Mouse (Mus musculus) frontal cortex, postnatal 14 days (tissue): Measurements from ENCODE around the gene Gm19935.

Experiments
- DNase-seq, 2 experiments: peaks; one replicate each; pipeline ENCODE4 v3.0.0; 2022; ENCODE audit warnings: low spot score in 2 of 2

The Gm19935 gene

DNA sequence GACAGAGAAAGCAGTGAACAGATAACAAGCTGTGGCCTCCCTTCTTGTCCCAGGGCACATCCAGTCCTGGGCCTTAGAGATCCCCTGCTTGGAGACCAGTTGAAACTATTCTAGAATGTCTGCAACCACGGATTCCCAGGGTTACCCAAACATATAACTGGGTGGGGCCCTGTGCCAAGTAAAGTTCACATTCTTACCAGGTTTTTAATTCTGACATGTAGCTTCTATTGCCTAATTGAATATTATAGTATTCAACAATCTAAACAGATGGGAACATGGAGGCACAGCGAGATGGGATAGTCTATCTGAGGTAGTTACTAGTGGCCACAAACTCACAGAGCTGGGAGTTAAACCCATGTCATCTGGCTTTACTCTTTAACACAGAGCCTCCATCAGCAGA is at the start of gene Gm19935:
Gene Gm19935, minus strand, starts transcription at position 101 of the 400 bp plus-strand sequence.
- no peak for DNase-seq

DNA sequence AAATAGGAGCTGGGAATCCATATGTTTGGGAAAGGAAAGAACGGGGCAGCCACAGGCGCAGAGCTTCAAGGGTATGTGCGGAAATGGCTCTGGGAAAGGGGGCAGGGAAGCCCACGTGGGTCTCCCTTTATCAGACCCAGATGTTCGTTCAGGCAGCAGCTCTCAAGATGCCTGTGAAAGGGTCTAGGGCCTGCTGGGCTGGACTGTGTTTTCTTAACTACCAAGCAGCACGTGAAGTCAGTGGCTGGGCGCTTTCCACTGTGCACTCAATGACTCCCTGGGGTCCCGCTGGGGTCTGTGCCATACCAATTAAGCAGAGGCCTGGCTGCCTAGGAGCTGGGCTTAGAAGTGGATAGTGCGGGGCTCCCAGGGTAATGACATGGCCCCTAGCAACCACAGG is 44.8 kb upstream of the Gm19935 start:
- DNase-seq: peak in 1 of 2 experiments; percentile 44

DNA sequence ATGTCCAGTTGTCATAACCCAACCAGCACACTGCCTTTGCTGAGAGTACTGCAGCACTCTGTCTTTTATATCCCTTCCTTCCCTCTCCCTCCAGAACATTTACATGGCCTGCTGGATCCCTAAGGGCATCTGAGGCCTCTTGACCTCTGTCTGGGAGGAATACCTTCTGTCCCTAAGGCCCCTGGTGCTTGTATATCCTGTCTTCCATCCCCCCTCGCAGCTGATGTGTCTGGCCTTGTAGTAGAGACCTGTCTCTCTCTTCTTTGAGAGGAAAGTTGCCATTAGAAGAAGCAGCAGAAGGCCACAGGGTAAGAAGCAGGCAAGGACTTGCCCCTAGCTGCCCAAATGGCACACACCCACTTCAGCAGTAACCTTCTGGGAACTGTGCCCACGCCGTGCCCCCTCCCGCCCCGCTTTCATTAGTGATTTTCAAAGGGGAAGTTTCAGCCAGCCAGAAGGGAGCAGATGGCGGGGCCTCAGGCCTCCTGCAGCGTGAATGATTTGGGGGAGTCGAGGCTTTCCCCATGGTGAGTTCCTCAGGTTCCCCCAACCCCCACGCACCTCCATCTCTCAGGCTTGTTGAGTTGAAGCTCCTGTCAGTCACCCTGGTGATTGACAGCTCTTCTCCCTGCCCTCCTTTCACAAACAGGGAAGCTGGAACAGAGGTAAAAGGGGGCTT is 44.2 kb upstream of the Gm19935 start:
- peak; percentile 57 to 67 for DNase-seq

DNA sequence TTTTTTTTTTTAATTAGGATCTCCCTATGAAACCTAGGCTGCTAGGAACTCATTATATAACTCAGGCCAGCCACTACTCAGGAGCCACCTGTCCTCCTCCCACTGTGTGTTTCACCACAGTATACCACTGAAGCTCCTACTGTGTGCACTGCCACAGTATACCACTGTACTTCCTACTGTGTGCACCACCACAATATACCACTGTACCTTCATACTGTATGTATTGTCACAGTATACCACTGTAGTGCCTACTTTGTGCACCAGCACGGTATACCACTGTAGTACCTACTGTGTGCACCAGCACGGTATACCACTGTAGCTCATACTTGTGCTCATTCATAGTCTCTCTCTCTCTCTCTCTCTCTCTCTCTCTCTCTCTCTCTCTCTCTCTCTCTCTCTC is 40.9 kb upstream of the Gm19935 start:
- DNase-seq: no peak

DNA sequence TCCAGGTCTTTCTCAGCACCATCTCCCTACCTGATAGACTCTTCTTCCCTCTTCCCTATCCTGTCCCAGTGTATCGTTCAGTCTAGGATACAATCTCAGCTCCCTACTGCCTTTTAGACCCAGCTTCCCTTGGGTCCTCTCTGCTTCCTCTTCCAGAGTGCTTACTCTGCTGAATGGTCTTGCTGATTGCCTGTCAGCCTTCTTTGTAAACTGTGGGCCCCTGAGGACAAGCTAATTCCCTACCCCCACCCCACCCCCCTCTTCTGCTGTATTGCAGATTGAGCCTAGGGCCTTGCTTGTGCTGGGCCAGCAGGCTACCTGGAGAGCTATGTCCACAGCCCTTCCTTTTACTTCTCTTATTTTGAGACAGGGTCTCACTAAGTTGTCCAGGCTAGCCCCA is 39.8 kb upstream of the Gm19935 start:
- no peak for DNase-seq

DNA sequence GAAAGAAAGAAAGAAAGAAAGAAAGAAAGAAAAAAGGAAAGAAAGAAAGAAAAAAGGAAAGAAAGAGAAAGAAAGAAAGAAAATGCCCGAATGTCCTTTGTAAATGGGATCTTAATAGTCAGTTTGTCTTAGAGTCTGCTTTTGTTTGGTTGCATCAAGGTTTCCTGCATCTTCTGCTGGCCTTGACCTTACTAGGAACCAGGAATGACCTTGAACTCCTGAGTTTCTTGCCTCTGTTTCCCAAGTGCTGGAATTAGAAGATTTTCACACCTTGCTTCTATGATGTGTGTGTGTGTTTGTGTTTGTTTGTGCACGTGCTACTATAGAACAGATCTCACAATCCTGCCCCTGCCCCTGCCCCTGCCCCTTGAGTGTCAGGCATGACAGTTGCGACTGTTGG is 39.0 kb upstream of the Gm19935 start:
- no peak for DNase-seq

DNA sequence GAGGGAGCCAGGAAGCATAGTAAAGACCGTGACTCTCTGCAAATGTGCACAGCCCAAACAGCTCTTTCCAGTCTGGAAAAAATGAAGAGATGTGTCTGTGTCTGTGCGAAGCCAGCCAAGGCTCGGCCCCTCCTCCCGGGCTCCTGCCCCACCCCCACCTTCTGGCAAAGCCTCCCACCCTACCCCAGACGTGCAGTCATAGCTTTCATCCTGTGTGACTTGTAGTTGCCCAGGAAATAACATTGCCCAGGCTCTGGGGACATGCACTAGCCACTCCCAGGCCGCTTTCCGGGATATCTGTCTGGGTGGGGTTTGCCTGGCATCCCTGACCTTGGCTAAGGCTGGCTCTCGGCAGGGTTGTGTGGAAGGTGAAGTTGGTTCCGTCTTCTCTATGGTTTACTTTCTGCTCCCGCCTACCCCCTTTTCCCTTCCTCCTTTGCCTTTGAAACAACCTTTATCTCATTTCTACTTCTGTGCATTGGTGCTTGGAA is 37.5 kb upstream of the Gm19935 start:
- DNase-seq: no peak

DNA sequence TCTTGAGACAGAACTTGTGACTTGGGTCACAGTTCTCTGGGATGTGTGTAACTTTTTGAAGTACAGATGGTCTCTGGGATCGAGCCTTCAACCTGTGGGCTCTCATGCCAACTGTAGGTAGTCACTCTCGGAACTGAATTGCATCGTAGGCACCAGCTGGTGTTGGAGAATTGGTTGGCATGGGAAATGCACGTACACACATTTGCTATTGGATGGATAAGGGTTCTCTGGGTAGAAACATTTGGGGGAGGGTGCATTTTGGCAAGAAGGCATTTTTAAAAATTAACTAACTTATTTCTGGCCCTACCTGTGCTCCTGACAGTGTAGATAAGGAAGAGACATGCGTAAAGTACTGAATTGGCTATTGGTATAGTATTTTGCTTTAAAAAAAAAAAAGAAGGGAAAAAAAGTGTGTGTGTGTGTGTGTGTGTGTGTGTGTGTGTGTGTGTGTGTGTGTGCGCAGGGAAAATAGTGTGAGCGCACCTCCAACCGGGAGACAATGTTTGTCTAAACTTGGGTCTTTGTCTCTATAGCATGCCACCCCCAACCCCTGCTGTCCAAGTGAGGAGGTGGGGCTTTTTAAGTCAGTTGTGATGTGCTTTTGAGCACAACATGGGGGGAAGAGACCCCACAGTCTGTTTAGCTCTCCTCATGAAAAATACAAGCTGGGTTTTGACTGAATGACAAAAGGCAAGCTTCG is 36.9 kb upstream of the Gm19935 start:
- no peak for DNase-seq

DNA sequence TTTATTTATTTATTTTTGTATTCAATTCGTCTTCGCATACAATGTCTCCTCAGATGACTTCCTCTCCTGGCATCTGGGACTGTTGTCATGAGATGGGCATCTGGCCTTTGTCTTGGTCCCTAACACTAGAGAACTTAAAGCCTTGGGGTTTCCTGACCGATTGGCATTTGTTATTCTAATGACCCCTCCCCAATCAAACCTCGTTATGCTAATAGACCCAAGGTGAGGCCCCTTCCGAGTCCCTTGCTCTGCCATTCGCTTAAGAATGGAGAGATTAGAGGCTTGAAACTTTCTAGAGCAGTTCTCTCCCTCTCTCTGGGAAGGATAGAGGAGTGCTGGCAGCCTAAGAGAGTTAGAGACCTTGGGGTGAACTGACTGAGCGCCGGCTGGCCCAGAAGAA is 34.4 kb upstream of the Gm19935 start:
- DNase-seq: no peak

DNA sequence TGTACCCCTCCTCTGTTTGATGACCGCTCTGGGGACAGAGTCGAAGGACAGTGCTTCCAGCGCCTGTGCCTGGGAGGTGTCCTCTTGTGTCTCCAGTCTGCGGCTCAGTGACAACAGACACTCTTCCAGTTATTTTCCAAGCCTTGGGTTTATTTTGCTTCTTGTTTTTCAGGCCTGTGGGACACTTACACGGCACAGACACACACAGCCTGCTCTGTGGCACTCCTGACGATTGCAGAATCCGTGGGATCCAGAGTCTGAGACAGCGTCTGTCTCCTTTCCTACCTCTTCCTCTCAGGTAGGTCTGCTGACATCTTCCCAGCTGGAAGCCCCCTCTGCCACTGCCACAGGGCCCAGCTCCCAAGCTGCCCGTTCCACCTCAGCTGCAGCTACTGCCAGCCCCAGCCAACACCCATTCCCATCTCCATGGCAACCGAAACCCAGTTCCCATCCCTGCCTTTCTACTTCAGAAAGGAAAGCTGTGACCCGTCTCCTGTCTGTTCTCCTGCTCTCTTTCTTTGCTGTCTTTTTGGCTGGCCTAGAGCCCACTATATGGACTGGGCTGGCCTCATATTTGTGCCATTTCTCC is 32.4 kb upstream of the Gm19935 start:
- DNase-seq: no peak

DNA sequence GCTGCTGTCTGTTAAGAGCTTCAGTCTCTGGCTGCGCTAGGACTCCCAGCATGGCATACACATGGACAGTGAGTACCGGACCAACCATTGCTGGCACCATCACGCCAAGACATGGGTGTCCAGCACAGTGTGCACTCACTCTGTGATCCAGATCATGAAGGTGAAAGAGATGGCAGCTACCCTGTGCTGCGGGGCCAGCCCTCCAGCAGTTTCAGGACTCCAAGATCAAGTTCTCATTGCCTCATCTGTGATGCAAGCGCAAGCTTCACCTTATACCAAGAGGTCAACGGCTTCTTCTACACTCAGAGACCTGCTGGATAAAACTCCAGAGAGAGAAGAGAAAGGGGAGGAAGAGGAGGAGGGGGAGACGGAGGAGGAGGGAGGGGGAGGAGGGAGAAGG is 30.8 kb upstream of the Gm19935 start:
- no peak for DNase-seq

DNA sequence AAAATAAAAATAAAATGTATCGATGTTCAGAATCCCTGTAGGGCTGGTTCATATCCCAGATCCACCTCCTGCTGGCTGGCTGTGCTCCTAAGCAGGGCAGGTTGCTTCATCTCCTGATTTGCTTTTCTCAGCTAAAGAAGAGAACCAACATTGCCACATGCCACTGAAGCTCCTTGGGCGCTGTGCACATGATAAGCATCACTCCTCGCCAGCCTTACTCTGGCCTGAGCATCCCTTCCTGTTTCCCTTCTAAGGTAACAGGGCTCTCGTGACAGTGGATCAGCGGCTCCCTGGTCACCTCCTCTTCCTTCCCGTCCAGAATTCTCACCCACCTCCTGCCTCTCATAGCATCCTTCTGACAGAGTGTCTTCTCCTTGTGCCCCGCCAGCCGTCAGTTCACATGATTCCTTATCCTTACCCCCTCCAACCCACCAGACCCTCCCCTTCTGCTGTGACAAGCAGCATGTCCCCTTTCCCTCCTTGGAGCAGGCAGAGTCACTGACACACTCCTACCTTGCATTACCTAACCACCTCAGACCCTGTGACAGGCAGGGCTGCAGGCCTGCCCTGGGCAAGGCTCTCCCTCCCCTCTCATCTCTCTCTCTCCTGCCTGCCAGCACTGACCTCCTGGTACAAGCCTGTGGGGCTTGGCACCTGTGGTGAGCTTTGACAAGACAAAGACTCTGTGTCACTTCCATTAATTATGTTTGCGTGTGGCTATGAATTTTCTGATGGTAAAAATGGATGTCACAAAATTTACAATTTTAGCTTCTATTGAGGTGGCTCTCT is 27.2 kb upstream of the Gm19935 start:
- DNase-seq: no peak

DNA sequence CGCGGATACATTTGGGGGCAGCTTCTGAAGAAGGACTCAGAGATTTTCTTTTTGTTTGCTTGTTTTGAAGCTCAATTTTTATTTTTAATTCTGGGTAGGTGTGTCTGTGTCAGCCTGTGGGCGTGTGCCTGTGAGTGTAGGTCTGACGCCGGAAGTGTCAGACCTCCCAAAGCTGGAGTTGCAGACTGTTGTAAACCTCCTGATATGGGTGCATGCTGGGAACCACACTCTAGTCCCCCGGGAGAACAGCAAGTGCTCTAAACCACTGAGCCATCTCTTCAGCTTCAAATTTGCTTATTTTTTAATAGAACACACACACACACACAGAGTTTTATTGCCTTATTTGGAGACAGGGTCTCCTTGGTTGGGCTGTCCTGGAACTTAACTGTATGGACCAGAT is 25.9 kb upstream of the Gm19935 start:
- no peak for DNase-seq

DNA sequence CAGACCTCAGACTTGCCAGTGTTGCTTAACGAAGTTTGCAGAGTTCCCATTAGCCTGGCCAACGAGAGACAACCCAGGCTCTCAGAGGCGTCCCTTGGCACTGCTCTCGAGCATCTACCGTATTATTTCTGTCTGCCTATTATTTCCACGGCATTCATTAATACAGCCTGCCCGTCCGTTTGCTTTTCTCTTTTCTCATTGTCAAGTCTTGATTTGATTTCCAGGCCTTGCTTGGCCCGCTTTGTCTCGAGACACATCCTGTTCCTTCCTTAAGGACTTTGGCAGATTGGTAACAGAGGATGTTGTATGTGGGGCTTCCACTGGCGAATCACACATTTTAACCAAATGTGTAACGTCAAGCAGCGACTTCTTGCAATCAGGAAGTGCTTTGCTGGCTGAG is 24.1 kb upstream of the Gm19935 start:
- DNase-seq: no peak

DNA sequence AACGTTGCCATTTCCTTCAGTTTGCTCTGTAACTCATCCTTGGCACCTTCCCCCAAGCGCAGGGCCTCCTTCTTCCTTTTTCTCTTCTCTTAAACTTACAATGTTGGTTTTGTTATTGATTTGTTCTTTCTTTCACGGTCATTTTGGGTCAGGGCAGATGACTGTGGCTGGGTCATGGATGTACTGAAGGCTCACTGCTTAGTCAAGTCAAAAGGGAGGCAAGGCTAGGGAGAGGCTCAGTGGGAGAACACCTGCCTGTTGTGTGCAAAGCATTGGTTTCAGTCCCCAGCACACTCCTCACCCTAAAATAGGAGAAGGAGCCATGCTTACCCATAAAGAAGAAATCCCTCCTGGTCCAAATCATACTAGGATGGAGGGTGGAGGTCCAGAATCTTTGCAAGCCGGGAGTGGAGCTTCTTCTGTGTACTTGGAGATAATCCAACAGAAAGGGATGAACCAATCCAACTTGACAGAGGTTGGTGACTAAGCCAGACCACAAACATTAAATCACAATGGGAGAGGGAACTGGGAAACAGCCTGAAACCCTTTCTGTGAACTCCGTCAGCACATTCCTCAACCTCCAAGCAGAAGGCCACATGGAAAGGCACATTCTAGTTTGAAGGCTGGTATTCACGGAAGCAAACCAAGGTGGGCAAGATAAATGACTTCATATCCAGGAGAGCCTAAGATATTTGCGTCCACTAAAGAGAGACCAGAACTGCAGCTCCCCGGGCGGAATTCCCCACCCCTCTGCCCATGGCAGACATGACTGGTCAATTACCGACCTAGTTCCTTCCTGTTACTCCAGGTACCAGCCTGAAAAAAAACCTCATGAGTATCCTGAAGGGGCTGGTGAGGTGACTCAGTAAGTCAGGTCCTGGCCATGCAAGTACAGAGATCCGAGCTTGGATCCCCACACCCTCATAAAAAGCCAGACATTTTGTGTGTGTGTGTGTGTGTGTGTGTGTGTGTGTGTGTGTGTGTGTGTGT is 22.8 kb upstream of the Gm19935 start:
- no peak for DNase-seq

DNA sequence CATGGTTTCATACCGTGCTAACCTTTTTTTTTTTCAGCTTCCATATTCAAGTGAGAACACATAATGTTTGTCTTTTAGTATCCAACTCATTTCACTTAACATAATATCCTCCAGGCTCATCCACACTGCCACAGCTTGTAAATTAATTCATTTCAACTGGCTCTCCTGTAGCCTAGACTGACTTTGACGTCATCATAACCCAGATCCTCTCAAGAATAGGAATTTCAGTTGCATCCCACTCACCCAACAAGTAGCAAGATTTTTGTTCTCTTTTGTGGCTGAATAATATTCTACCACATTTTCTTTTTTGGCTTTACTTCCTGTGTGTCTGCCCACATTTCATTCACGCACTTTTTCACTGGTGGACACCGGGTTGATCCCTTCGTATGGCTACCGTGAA is 20.2 kb upstream of the Gm19935 start:
- DNase-seq: no peak

DNA sequence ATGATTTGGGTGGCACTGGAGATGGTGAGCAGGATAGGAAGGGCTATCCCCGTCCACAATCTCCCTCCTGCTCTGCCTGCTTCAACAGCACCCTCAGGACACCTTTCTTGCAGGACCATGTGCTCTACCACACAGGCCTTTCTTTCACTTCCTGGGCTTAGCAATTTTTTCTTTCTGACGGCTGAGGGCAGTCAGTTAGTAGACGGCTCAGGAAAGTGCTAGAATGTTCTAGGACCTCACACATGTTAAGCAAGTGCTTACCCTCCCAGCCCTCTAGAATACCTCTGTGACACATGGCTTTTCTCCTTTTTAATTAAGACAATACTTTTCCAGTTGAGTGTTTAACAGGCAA is 17.1 kb upstream of the Gm19935 start:
- DNase-seq: no peak

DNA sequence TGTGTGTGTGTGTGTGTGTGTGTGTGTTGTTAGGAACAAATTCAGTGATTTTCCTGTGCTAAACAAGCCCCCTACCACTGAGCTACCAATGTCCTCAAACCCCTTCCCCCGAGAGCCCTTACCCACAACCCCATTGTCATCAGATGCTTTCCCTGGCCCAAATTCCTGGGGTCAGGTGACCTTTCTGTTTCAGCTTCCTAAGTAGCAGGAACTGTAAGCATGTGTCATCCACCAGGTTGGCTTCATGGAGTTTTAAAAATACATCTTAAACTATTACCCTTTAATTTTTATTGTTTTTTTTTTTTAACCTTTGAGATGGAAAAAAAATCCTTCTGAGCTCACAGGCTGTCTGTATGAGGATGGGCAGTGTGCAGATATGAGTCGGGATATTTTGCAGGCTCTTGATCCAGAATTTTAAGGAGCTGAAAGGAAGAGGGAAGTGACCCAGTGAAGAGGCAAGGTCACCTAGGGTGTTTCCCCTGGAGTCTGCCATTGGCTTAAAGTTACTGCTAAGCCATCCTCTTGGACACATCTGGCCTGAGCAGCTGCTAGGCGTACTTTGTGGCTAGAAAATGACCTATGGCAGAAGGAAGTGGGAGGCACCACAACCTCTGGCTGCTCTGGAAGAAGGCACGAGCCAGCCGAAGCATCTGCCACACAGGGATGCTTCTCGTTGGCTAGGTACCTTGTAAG is 16.6 kb upstream of the Gm19935 start:
- no peak for DNase-seq

DNA sequence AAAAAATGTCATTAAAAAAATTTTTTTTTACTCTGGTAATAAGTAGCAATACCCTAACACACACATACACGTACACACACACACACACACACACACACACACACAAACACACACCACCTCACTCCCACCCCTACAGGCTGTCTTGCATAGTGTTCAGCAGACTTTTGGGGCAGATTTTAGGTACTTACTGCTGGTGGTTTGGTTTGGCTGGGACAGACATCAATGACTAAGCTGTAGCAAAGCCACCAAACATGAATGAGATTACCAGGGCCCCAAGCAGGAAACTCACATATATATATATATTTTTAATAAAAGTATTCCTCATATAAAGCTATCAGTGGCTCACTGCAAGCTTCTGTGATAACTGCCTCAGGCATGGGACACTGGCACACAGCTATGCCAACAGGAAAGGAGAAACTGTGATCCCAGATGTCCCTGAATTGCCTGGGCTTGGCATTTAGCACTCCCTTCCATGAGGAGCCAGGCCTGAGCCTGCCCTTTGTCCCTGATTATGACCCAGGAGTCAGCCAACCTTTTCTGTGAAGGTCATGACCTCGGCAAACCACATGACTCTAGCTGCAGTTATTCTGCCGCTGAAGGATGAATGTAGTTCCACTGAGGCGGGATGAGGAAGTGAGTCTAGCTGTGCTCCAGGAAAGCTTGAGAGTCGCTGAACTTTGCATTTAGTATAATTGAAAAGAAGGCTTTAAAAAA is 15.5 kb upstream of the Gm19935 start:
- DNase-seq: no peak

DNA sequence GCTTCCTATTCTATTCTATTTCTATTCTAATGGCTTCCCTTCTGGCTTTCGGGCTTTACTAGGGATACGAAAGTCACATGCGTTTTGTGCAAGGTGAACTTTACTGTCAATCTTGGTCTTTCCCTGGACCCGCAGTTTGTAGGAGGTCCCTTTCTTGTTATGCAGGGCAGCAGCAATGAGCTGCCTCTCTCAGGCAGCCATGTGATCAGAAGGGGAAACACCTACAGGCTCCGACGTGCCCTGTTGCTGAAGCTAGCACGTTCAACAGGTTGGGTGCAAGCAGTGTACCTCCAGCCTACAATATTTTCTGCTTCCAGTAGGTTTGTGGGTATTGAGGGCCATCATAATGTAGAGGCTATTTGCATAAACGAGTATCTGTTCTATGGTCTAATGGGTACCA is 13.8 kb upstream of the Gm19935 start:
- no peak for DNase-seq
